Mouse (Mus musculus) megakaryocyte-erythroid progenitor cell, adult 5-6 weeks (primary cell): Measurements from ENCODE around the gene Twf1. TPM values are rescaled to one million over a fixed set of nuclear protein-coding genes. Genes with fewer than 3 reads are reported as not detected.

ENCODE experiments used
- ATAC-seq: replicated peaks from 2 replicates; pipeline ENCODE4 v1.8.0; 2016; ENCODE audit warnings: mild to moderate bottlenecking, inconsistent platforms; ENCODE audit not compliant: severe bottlenecking, poor library complexity, low FRiP score, low TSS enrichment
- total RNA-seq, 2 experiments: library from RNA; stranded (forward) in 1 of 2; stranded (reverse) in 1 of 2; fragments of 200-1000, 215-1000 nt in 1 of 2; fragments of >200 nt in 1 of 2; fragmentation: Nextera tagmentation in 1 of 2; gene quantifications; 2 replicates each; pipeline ENCODE4 v1.2.3; 2014 to 2017

The Twf1 gene
- total RNA-seq, 2 experiments from 2014 or later = 23.7 to 24.8 TPM

DNA sequence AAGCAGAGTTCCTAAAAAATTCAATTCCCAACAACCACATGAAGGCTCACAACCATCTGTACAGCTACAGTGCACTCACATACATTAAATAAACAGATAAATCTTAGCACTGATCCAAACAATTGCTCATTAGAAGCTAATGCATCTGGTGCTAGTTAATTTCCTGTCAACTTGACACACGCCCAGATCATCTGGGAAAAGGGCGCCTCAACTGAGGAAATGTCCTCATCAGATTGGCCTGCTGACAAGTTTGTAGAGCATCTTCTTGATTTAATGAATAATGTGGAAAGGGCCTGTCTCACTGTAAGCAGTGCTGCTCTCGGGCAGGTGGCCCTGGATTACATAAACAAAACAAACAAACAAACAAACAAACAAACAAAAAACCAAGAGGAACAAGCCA lies 59.2 kb downstream of the Twf1 start:
- no peak for ATAC-seq

Other genes with a start within 250 kb of the Twf1 start
- gene Adamts20, start 124.5 kb downstream of the Twf1 start, total RNA-seq (2014; fragmentation: Nextera tagmentation) = not detected in 2 replicates
- gene Adamts20, start 124.5 kb downstream of the Twf1 start, total RNA-seq (2017) = 0.19 TPM in 1 of 2 replicates, not detected in the other
- gene Pus7l, start 46.3 kb downstream of the Twf1 start, total RNA-seq (2014; fragmentation: Nextera tagmentation) = 13.2 TPM in 2 replicates
- 14.0 and 17.3 TPM in 2 replicates for gene Pus7l, start 46.3 kb downstream of the Twf1 start, total RNA-seq (2017)
- 4.0 and 5.4 TPM in 2 replicates for gene Irak4, start 46.2 kb downstream of the Twf1 start, total RNA-seq (2014; fragmentation: Nextera tagmentation)
- 11.0 and 17.1 TPM in 2 replicates for gene Irak4, start 46.2 kb downstream of the Twf1 start, total RNA-seq (2017)
- gene Tmem117, start 39.3 kb upstream of the Twf1 start, total RNA-seq (2014; fragmentation: Nextera tagmentation) = not detected in 2 replicates
- gene Tmem117, start 39.3 kb upstream of the Twf1 start, total RNA-seq (2017) = not detected in 2 replicates